Mouse (Mus musculus) adrenal gland, adult (tissue): Measurements from ENCODE around the gene Ccdc121.
"Not testable (repeated sequence)": the region's sequence is repeated elsewhere in the genome, so short reads cannot be mapped to it uniquely, and the experiment has no call there.

Experiments
- DNase-seq, 2 experiments: peaks; one replicate each; pipeline ENCODE4 v3.0.0; 2022 to 2023; ENCODE audit warnings: low spot score in 1 of 2; ENCODE audit not compliant: inconsistent age in 2 of 2

The Ccdc121 gene

DNA sequence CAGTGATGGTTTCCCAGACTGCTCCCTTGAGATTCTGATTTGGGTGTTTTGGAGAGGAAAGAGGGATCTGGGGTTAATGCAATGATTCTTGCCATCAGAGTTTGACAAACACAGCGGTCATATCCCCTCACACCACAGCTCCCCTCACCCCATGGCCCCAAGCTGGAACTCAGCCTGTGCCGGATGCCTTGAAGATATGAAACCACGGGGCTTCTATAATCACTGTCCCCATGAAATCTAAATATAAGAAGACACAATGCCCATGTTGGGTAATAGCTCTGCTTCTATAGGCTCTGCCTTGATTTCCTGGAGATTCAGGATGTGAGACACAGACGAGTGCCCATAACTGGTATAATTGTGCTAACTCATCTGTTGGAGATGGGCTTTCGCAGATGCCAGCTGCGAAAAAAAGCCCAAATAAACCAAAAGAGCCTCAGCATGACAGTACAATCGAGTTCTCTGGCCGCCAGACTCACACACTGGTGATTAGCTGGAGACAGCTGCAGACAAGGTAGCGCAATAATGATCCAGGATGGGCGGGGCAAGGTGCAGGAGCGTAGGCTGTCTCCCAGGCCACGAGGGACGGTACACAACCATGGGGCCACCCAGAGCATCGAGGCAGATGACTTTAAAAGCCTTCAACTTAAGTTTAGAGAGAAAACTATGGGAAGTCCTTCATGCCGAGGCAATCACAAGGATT lies 1.3 kb upstream of the Ccdc121 start:
- no peak for DNase-seq

DNA sequence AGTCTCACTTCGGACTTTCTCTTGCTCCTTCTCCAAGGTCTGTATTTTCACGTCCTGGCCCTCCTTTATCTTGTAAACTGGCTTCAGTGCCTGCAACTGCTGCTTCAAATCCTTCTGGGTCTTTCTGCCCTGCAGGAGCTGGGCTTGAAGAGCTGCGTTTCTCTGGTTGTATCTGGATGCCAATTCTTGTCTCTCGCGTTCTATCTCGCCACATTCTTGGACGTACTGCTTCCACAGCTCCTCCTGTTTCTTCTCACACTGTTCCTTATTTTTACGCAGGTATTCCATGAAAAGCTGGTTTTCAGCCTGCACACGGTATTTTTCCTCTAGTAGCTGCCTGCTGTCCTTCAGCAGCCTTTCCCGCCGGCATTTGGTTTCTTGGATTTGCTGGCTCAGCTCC lies 396 bp downstream of the Ccdc121 start:
- not testable (repeated sequence) for DNase-seq

GRCm38 (mm10) chr1:181505367-181505766 lies 5.9 kb downstream of the Ccdc121 start:
- no peak for DNase-seq

GRCm38 (mm10) chr1:181503471-181503870 lies 7.8 kb downstream of the Ccdc121 start:
- DNase-seq = no peak

DNA sequence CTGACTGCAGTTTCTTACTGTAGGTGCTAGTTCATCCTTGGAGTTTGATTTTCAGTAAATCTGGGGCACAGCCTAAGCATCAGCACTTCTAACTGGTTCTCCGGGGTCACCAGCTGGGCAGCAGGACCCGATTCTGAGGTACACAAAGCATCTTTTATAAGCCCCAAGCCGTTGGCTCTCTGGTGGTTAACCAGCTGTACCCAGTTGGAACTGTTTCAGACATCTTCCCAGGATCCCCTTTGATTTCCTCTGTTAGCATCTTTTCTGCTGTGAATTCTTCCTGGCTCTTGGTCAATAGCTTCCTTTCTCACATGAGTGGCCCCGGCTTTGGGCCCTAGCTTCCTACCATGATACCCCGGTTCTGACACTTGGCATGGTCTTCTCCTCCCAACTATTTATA lies 26.6 kb downstream of the Ccdc121 start:
- no peak for DNase-seq

DNA sequence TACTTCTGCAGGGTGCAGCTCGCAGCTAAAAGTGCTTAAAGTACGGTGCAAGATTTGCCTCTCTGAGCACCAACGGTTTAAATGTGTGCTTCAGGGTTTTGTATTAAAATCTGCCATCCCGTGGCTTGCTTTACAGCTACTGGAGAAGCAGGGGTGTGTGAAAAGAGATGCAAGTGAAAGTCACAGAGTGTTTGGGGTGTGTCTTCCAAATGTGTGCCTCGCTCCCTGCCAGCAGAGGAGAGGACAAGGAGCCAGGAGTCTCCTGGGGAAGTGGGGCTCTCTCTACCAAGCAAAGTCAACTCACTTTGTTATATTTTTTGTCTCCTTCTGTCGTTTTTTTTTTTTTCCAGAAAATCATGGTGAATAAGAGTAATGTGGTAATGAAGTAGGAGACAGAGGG lies 34.7 kb downstream of the Ccdc121 start:
- DNase-seq = no peak

DNA sequence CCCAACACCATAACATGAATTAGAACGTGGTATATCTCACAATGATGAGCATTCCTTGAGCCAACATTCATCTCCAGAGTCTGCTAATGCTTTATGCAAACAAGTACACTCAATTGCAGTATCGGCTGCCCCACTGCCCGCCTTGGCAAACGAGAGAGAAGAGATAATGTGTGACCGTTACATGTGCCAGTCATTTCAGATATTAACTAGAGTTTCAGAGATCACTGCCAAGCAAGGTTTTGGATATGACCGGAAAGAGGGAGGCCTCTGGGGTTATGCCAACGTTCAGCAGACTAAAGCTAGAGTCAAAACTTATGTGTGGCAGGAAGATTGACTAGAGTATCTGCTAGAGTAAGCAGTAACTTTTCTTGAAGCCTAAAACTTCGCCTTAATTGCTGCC lies 35.1 kb downstream of the Ccdc121 start:
- DNase-seq = no peak

DNA sequence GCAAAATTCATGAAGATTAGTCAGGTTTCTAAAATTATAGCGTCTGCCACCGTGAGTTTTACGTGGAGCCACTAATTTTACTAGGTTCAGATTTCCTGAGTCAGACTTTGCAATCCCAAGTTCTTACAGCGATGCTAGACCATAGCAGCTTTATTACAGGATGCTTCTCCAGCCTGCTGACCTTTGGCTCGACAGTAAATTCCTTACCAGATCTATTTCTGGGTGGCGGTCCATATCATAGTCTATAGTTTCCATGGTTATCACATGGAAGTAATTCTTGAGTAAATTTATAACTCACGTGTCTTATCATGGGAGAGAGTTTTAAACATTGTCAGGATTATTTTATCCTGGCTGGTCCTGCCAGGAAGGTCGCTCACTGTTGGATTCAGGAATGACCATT lies 41.8 kb downstream of the Ccdc121 start:
- no peak for DNase-seq

DNA sequence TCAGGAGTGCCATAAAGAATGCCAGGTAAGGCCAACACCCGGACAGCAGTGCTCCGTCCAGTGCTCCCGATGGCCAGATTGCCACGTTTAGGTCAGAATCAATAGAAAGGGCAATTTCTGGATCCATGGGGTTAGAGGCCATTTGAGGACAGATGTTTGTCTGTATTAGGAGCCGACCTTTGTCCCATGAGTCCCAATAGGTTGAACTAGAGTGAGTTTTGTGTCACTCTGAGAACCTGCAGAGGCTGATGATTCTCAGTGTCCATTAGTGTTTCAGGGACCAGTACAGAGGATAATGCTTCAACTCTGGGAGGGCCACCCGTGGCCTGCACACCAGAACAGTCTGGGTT lies 44.0 kb downstream of the Ccdc121 start:
- DNase-seq = no peak

DNA sequence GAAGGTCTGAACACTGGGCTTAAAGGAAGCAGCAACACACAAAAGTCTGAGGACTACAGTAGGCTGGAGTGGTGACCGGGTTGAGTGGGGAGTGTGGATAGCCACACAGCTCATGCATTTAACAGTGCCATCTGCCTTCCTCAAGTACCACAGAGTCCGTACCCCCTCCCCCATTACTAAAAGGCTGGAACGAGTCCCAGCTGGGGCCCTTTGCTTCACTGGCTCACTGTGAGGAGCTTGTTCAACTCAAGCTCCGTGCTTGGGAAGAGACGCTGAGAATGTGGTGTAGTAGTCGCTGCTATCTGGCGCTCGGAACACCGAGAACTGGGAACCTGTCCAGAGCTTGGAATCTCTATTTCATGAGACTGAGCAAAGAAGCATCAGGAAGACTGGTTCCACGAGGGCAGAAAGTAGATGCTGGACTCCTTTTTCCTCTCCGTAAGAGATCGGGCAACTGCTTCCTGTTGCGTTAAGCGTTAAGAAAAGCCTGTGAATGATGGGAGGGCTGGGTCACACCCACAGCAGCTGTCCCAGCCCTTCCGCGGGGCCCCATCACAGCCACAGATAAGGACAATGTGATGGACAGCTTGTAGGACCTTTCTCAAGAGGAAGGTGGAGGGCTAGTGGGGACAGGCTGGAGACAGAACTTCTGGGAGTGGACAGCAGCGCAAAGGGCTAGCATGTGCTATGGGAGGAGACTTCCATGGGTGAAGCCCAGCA lies 44.5 kb downstream of the Ccdc121 start:
- no peak for DNase-seq

GRCm38 (mm10) chr1:181466040-181466439 lies 45.2 kb downstream of the Ccdc121 start:
- DNase-seq = no peak

DNA sequence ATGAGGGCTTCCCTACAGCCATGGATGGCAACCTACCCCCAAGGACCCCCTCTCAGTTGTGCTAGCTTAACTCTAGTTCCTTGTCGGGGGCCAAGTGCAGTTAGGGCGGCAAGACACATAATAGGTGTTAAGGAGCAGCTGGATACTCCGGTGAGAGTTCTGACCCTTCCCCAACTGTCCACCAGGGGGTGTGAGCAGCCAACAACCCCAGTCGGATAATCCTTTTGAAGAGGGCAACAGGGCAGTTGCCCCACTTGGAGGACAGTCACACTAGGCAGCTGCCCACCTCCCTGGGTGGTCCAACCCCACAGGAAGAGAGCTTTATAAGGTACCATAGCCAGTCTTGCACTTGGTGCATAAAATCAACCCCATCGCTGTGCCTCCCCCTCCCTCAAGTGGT lies 46.2 kb downstream of the Ccdc121 start:
- DNase-seq = peak; percentile 22 to 72

GRCm38 (mm10) chr1:181462906-181463179 lies 48.4 kb downstream of the Ccdc121 start:
- no peak for DNase-seq

GRCm38 (mm10) chr1:181462051-181462905 lies 49.0 kb downstream of the Ccdc121 start:
- DNase-seq = peak; percentile 17 to 84

GRCm38 (mm10) chr1:181461484-181461883 lies 49.8 kb downstream of the Ccdc121 start:
- no peak for DNase-seq

GRCm38 (mm10) chr1:181460283-181460682 lies 51.0 kb downstream of the Ccdc121 start:
- DNase-seq = no peak
